Mouse (Mus musculus) cerebellum, adult 2 months (tissue): ENCODE measurements at regions not wholly inside any gene's neighbourhood (a gene's known extent, or its start where the extent isn't known, plus 50 kb on each side); places are given as distances from the start of the nearest gene placed in this dataset.
A peak's percentile ranks its signal among the peaks of the same experiment; 100 is the strongest.

Experiments used
- DNase-seq, 2 experiments: peaks; one replicate each; pipeline ENCODE4 v3.0.0; 2021
- H3K27ac ChIP-seq: fragments of 200-500 bp; 2 replicates; pipeline ENCODE4 v1.5.1; 2012; ENCODE audit warnings: low read length, control low read depth, inconsistent platforms; ENCODE audit not compliant: insufficient read depth
- H3K27me3 ChIP-seq: fragments of 200-500 bp; 2 replicates; pipeline ENCODE4 v1.6.1; 2012; ENCODE audit warnings: inconsistent platforms, mild to moderate bottlenecking, low read length, moderate library complexity; ENCODE audit not compliant: control insufficient read depth, insufficient read depth
- H3K4me1 ChIP-seq: fragments of 200-500 bp; 2 replicates; pipeline ENCODE4 v1.6.1; 2011; ENCODE audit warnings: low read length; ENCODE audit not compliant: control insufficient read depth, insufficient read depth
- H3K4me3 ChIP-seq: fragments of 200-500 bp; replicated peaks from 2 replicates; pipeline ENCODE3; 2011; ENCODE audit warnings: mild to moderate bottlenecking, low read depth, low read length, control low read depth; ENCODE audit not compliant: insufficient read depth
- CTCF ChIP-seq: fragments of 200-500 bp; IDR thresholded peaks from 2 replicates; pipeline ENCODE4 v1.5.1; 2011; ENCODE audit warnings: low read depth, mild to moderate bottlenecking, control low read depth, low read length, moderate library complexity, borderline replicate concordance; ENCODE audit not compliant: insufficient read depth
- POLR2A ChIP-seq: fragments of 200-500 bp; IDR thresholded peaks from 2 replicates; pipeline ENCODE4 v1.6.1; 2011; ENCODE audit warnings: low read length, control low read depth, borderline replicate concordance; ENCODE audit not compliant: insufficient read depth
- WGBS: fragments of 180-500 bp; shearing (Covaris S2); methylation state at CpG from one replicate; pipeline ENCODE4 v1.1.7; 2018; 5-methylcytosine and 5-hydroxymethylcytosine counted together

DNA sequence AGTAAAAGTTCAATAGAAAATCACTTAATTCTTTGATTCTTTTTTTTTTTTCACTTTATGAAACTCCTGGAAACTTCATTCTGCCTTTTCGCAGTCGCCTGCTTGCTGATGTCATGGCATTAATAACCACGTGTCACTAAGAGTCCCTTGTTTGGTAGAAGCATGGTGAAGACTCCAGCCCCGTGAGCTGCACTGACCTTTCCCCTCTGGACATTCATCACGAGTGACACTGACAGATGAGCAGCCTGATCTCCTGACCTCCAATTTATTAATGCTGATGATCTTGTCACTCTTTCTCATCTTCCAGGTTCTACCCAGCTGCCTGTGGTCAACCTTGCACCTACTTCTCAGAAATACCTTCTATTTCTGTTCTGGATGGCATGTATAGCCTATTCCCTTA, 867.1 kb upstream of the Slit2 start:
- H3K4me3 ChIP-seq: no peak overlapping the region
- no peak overlapping the region for H3K27ac ChIP-seq
- H3K4me1 ChIP-seq: no peaks in the 10 kb centered on the region
- DNase-seq: no peak
- TF ChIP-seq POLR2A: no peak
- no peak for TF ChIP-seq CTCF
- 55% methylated on average over 5 of the region's 5 CpGs for WGBS
- no peaks in the 10 kb centered on the region for H3K27me3 ChIP-seq

DNA sequence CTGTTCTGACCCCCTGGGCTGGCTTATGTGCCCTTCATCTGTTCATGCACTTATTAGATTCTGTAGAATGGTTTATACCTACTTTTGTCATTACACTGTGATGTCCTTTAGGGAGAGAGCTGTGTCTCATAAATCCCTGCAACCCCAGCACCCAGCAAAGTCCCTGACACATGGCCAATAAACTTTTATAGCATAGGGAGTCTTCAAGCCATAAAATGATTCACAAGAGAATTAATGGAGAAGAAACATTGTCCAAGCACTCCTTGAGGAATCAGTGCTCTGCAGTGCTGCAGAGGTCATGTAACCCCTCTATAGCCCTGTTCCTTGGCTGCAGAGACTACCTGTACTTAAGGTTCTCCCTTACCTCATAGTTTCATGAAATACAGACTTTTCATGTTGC, 887.2 kb upstream of the Slit2 start:
- Histone ChIP-seq H3K27me3 (no peaks in the 10 kb centered on the region), H3K27ac (no peak overlapping the region), H3K4me3 (no peak overlapping the region), H3K4me1 (no peaks in the 10 kb centered on the region)
- TF ChIP-seq CTCF (no peak), POLR2A (no peak)
- no peak for DNase-seq

DNA sequence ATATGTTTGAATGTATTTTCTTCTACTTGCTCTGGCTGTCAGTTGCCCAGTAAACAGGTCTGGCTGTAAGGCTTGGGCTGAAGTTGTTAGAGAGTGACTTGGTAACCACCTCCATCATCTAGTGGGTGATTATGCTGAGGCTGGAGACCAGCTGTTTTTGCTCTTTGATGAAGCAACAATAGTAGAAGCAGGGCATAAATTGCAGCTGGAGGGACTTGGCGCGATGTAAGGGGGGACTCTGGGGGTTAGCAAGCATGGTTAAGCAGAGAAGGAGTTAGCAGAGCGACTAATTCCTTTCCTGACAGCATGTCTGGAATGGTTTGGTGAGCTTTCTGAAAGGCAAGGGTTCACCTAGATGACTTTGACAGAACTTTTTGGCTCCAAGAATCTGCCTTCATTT, 930.0 kb upstream of the Slit2 start:
- Histone ChIP-seq H3K4me3 (no peak overlapping the region), H3K27me3 (no peaks in the 10 kb centered on the region), H3K4me1 (no peaks in the 10 kb centered on the region), H3K27ac (no peak overlapping the region)
- TF ChIP-seq POLR2A (no peak), CTCF (no peak)
- no peak for DNase-seq
- 5% methylated on average over 3 of the region's 3 CpGs for WGBS

DNA sequence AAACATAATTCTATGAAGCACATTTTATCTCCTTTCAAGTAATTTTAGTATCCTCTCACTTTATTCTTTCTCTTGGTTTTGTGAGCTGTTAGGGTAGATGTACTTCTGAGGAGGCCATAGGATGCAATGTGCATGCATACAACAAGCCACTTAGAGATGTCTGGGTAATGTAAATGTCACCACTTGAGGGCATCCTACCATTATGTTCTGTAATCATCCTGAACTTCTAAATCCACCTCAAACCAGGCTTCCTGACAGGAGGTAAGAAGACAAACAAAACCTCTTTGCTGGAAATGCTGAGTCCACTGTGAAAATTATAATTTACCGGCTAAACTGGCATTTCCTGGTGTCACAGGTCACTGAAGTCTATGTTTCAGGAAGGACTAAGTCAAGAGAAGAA, 946.2 kb upstream of the Slit2 start:
- H3K4me3 ChIP-seq: no peak overlapping the region

DNA sequence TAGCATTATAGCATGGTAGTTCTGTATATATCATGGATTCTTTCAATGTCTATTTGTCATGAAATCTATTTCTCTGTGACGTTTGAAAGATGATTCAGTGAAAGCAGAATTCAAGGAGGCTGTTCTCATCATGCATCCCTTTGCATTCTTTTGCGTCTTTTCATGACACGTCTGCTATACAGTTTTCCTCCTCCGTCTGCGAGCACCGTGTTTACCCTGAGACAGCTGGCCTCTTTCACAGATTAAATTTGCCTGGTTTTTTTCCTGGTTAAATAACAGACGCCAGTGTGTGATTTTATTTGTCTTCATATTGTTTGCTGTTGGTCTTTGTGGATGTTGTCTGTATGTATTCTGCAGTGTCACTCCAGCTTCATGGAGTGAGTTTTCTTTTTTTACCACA, 948.9 kb upstream of the Slit2 start:
- H3K4me1 ChIP-seq: no peaks in the 10 kb centered on the region
- H3K4me3 ChIP-seq: no peak overlapping the region
- 62% methylated on average over 7 of the region's 7 CpGs for WGBS
- no peak overlapping the region for H3K27ac ChIP-seq
- no peak for DNase-seq
- TF ChIP-seq CTCF (no peak), POLR2A (no peak)
- H3K27me3 ChIP-seq: no peaks in the 10 kb centered on the region

More for the DNA sequence above, 946.2 kb upstream of the Slit2 start:
- DNase-seq: no peak
- Histone ChIP-seq H3K27ac (no peak overlapping the region), H3K4me1 (no peaks in the 10 kb centered on the region), H3K27me3 (no peaks in the 10 kb centered on the region)
- TF ChIP-seq CTCF: no peak
- no peak for TF ChIP-seq POLR2A
- WGBS: 46% methylated on average over 1 of the region's 1 CpGs

DNA sequence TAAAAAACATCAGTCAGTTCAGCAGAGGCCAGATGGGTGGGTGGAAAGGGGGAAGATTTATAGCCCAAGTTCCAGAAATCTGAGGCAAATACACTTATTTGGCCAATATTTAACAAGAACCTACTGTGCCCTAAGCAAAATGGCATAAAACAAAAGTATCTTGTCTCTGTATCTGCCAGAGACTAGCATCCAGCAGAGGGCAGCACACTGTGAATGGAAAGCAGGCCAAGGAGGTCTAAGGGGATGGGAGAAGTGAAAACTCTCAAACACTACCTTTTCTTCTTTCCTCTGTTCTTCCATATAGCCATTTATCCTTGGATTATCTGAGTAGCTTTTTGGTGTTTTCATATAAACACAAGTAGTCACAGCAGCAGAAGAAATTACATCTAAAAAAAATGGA, 968.6 kb upstream of the Slit2 start:
- no peaks in the 10 kb centered on the region for H3K27me3 ChIP-seq
- no peaks in the 10 kb centered on the region for H3K4me1 ChIP-seq
- DNase-seq: peak; percentile 1 to 5
- H3K4me3 ChIP-seq: no peak overlapping the region
- TF ChIP-seq CTCF (peak; percentile 26; the same call in 1 of the 2 replicates), POLR2A (no peak)
- no peak overlapping the region for H3K27ac ChIP-seq

DNA sequence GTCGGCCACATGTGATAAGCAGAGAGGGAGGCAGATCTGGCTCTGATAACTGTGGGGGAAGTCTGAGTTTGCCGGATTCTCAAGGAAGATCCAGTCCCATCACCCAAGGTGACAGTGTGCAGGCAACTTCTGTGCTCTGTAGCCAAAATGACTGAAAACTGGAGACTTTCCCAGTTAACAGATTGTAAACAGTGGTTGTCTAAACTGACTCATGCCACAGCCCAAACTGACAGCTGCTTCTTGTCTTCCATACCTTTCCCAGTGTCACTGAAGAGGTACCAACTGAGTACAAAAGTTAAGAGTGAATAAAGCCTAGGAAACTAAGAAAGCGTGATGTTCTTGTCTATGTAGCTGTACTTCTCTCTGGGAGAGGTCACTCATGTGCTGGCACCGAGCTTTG, 990.4 kb upstream of the Slit2 start:
- no peak overlapping the region for H3K27ac ChIP-seq
- WGBS: 33% methylated on average over 4 of the region's 4 CpGs

DNA sequence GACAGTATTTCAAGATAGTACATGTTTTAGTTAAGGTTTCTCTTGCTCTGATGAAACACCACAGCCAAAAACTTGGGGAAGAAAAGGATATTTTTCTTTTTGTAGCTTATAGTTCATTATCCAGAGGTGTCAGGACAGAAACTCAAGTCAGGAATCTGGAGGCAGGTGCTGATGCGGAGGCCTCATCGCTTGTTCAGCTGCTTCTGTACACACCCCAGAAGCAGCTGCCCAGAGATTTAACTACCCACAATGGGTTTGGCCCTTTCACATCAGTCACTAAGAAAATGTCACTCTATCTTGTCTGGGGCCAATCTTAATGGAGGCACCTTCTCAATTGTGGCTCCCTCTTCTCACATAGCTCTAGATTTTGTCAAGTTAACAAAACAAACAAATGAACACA, 996.4 kb upstream of the Slit2 start:
- no peak for TF ChIP-seq POLR2A
- no peak for TF ChIP-seq CTCF
- 95% methylated on average over 2 of the region's 2 CpGs for WGBS

More for the DNA sequence above, 990.4 kb upstream of the Slit2 start:
- DNase-seq: no peak
- Histone ChIP-seq H3K4me3 (no peak overlapping the region), H3K4me1 (no peaks in the 10 kb centered on the region), H3K27me3 (no peaks in the 10 kb centered on the region)
- TF ChIP-seq POLR2A (no peak), CTCF (no peak)

DNA sequence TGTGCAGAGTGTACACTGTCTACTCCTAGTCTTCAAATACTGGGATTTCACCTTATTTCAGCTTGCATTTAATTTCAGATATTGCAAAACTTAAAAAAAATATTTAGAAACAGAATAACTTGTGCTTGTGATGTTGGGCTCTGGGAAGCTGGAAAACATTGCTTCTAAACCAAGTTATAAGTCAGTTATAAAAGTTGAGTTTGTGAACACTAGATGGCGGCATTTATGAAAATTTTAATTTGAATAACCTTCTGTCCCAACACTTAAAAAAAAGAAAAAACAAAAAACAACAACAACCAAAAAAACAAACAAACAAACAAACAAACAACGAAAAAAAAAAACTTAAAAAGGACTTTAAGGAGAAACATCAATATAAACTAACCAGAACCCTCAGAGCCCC, 1002.6 kb upstream of the Slit2 start:
- no peak for DNase-seq
- no peaks in the 10 kb centered on the region for H3K4me1 ChIP-seq
- no peak overlapping the region for H3K27ac ChIP-seq
- no peaks in the 10 kb centered on the region for H3K27me3 ChIP-seq
- H3K4me3 ChIP-seq: no peak overlapping the region
- 83% methylated on average over 2 of the region's 2 CpGs for WGBS
- no peak for TF ChIP-seq CTCF
- TF ChIP-seq POLR2A: no peak

More for the DNA sequence above, 996.4 kb upstream of the Slit2 start:
- H3K4me3 ChIP-seq: no peak overlapping the region
- no peaks in the 10 kb centered on the region for H3K27me3 ChIP-seq
- DNase-seq: no peak
- H3K27ac ChIP-seq: no peak overlapping the region
- no peaks in the 10 kb centered on the region for H3K4me1 ChIP-seq
